Mouse (Mus musculus) heart, adult 9 months (tissue): ENCODE results near the gene Tbr1.

Experiments
- DNase-seq, 2 experiments: peaks; one replicate each; pipeline ENCODE4 v3.0.0; 2022; ENCODE audit warnings: low spot score in 2 of 2

Tbr1 gene

DNA sequence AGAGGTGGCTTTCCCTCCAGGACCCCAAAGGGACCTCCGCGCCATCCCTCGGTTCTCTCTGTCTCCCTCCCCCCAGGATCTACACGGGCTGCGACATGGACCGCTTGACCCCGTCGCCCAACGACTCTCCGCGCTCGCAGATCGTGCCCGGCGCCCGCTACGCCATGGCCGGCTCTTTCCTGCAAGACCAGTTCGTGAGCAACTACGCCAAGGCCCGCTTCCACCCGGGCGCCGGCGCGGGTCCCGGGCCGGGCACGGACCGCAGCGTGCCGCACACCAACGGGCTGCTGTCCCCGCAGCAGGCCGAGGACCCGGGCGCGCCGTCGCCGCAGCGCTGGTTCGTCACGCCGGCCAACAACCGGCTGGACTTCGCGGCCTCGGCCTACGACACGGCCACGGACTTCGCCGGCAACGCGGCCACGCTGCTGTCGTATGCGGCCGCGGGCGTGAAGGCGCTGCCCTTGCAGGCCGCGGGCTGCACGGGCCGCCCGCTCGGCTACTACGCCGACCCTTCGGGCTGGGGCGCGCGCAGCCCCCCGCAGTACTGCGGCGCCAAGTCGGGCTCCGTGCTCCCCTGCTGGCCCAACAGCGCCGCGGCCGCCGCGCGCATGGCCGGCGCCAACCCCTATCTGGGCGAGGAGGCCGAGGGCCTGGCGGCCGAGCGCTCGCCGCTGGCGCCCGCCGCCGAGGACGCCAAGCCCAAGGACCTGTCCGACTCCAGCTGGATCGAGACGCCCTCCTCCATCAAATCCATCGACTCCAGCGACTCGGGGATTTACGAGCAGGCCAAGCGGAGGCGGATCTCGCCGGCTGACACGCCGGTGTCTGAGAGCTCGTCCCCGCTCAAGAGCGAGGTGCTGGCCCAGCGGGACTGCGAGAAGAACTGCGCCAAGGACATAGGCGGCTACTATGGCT is 9.0 kb downstream of the Tbr1 start:
- no peak for DNase-seq

DNA sequence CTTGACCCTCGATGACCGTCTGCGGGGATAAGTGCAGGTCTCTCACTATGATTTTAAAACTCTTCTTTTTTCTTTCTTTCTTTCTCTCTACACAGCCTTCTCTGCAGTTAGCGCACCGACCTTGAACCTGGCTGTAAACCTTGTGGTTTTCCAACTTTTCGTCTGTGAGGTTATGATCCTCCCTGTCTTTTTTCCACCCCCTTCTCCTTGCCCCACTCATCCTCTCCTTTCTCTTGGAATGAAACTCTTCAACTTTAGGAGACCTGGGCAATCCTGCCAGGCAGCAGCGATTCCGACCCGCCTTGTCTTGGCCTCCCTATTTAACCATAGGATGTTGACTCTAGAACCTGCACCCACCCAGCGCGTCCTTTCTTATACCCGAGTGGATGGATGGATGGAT is 9.8 kb downstream of the Tbr1 start:
- DNase-seq, result no peak

DNA sequence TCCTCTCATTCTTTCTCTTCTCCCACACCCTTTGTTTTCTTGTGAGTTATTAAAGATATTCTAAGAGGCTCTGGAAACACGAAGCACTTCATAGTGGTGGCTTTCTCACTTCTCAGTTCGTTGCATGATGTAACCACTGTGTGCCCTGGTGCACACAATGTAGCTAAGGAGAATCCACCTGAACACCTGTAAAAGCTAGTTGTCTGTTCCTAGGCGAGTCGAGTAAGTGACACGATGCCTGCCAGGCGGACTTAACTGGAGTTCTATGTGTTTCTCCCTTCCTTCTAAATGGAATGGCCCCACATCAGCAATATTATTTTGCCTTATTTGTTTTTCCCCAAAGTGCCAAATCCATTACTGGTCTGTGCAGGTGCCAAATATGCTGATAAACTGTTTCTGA is 10.4 kb downstream of the Tbr1 start:
- no peak for DNase-seq

DNA sequence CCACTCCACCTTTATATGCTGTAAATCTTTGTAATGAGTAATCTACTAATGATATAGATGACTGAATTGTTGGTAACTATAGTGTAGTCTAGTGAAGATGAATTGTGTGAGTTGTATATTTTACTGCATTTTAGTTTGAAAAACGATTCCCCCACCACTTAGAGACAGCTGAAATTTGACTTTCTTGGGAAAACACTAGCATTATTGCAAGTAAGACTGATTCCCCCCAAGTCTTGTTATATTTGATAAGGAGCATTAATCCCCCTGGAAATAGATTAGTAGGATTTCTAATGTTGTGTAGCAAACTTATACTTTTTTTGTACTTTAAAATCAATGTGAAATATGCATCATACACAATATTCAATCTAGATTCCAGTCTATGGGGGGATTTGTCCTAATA is 10.8 kb downstream of the Tbr1 start:
- DNase-seq, result no peak

DNA sequence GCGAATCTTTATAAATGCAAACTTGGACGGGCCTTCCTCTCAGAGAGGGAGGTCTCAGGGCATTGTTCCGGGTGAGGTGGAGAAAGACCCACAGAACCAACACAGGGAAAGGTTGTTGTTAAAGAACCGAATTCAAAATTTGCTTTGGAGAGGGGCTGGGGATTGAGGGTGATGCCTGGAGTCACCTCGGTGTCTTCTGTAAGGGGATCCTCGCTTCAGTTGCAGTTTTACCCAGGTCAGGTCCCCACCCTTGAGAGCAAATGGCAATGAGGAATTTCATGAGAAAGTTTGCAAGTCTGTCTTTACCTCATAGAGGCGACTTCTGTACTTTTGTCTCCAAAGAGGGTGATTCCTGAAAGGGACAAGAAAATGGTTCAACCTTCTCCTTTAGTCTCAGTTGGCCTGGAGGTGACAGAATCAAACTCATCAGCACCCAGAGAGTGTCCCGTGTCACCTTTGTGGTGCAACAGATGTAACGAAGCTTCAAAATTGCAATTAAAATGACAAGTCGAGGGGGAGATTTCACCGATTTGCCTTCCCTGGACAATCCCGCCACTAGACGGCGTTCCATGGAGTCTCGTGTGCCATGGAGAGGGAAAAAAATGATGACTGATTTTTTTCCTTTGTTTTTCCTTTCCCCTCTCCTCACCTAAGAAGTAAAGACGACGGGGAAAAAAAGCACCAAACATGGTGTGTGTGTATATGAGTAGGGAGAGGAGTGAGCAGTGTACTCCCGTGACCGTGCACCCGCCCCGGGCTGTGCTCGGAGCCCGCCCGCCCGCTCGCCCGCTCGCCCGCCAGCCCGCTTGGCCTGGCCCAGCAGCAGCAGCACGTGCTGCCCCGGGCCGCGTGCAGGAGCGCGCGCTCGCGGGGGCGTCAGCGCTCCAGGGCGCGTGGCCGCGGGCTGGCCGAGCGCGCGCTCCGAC is 12.1 kb downstream of the Tbr1 start:
- DNase-seq, result no peak

DNA sequence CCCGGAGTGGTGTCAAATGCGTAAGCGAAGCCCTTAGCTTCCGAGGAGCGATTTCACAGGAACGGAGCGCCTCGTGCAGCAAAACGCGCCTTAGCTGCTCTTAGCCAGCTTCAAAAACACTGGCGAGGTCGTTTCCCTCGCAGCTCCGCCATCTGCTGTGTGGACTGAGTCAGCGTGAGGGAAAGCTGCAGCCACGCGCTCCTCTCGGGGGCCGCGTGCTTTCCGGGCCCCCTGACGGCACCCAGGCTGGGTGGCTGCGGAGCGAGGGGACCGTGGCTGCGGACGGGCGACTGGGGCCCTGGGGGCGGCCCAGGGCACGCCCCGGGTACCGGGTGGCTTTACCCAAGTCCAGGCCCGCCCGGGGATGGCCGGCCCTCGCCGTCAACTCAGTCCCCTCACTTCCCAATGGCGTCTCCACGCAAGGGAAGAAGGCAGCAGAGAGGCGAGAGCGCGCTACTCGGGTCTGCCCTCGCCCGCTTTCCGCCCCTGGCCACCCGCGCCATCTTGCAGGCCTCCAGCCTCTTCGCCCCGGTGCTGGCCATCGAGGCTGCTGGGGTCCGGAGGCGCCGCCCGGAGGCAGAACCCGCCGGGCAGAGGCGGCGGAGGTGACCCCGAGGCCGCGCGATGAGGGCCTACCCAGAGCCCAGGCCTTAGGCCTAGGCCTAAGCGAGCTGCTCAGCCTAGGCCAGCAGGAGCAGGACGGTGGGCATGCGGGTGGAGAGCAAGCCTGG is 13.0 kb downstream of the Tbr1 start:
- DNase-seq, result no peak

DNA sequence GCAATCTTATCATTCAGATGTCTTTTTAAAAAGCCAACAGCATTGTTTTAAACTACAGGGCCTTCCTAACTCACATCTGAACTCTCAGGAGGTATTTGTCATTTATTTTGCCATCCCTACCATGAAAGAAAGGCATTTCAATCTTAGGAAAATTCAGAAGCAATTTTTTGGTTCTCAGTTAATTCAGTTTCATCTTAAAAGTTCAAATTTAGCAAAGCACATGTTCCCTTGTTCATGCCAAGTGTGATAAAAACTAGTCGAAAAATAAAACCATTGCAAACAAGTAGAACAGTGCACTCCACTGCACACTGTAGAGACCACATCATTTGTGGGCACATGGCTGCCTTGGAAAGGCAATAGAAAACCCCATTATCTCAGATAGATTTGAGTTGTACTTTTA is 15.5 kb downstream of the Tbr1 start:
- DNase-seq, result no peak

DNA sequence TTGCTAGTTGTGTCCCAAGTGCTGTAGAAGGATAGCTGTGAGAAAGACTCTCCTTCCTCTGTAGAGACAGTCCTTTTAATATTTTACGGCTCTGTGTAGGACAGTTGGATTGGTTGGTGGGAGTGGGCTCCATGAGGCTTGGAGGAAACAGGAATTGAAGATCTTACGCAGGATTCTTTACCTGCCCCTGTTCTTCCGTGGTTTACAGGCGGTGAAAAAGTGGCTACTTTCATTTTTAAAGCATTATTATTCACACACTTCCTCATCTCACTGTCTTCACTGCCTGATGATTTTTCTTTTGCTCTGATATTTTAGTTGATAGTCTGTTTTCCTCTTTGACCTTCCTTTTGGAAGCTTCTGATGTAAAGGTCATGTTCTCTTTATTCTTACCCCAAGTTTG is 17.5 kb downstream of the Tbr1 start:
- DNase-seq, result no peak

DNA sequence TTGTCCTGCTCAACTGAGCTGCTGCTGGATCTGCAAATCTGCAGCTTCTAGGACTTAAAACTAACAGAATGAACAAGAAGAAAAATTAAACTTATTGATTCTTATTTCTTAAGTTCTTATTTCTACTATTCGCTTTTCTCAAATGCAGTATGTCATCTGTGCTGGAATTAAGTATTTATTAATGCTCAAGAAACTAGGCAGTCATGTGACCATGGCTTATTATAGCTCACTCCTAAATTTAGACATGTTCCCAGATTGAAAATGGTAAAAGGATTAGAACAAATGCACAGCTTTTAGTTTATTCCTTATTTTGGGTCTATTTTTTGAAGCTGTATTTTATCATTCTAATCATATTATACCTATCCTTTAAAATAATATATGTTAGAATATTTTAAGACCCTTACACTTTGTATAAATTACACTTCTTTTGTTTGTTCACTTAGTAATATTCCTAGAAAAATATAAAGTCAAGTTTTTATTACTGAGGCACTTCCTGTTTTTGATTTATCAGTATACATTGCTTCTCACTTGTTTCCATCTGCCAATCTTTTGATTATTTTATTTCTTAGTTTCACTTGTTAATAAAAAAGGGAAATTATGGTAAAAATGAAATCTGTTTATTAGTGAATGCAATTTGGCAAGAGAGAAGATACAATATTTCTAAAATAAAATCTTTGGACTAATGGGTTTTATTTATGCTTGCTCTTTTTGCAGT is 20.9 kb downstream of the Tbr1 start:
- DNase-seq, result no peak

DNA sequence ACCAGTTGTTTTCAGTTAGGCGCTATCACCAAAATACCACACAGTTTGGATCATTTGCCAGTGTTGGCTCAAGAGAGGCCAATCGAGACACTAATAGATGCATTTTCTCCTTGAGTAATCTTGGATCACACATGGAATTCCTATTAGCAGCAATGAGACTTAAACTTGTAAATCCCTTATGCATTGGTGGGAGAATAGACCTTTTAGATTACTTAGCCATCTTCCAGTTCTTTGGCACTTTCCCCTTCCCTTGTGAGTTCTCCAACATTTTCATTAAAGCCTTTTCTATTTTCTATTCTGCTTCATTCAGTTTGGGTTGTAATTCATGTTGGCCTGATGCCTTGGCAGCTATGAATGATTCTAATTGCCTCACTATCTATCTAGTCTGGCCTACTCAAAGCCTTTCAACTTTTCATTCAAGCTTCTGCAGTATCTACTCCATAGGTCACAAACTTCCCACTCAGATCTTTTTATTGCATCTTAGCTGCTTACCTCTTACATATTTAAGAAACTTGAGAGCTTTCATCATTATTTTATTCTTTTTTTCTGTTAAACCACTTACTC is 34.6 kb downstream of the Tbr1 start:
- no peak for DNase-seq
